Mouse (Mus musculus) liver, embryonic 14.5 days (tissue): ENCODE measurements around the gene Slc25a12.

Experiments used
- CTCF ChIP-seq: IDR thresholded peaks from 2 replicates; pipeline ENCODE4 v1.5.1; 2016; ENCODE audit warnings: antibody characterized with exemption, low read depth, control low read depth
- EP300 ChIP-seq: IDR thresholded peaks from 2 replicates; pipeline ENCODE4 v1.6.1; 2016; ENCODE audit warnings: antibody characterized with exemption, low read depth

DNA sequence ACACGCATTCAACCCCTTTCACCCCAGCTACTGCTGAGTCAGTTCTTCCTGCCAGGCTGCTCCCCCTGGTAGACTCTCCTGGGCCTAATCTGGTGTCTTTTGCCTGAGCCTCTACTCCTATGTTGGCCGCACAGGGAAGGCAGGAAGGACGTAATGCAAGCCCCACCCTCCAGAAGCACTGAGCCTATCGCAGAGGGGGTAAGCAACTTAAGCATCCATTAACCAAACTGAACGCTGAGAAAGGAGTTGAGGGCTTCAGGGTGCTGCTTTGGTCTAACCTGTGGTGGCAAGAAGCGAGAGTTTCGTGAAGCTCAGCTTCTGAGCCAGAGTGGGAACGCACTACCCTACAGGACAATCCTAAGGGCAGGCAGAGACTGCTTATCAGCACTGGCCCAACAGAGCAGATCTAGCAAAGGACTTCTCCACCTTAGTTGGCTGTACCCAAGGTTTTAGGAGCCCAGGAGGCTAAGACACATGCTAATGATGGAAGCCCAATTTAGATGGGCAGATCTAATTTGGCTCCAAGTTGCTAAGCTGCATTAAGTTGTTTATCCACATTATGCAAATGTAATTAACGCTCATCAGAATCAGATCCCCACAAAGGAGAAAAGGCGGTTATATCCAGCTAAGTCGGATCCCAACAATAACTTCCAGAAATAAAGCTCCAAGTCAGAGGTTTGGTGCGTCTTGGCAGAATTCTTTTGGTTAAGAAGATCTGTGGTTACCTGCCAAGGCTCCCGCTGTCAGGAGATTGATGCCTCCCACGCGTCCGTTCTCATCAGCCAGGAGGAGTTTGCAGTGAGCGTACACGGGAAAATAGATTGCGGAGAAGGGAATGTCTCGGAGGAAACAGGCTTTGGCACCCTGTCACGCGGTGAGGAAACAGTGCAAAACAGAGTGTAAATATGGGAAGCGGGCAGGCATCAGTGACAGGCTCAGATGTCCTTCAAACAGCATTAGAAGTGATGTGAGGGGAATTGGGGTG is 88.5 kb downstream of the Slc25a12 start:
- no peak for TF ChIP-seq EP300
- TF ChIP-seq CTCF: no peak
